In the genomic region with DNA sequence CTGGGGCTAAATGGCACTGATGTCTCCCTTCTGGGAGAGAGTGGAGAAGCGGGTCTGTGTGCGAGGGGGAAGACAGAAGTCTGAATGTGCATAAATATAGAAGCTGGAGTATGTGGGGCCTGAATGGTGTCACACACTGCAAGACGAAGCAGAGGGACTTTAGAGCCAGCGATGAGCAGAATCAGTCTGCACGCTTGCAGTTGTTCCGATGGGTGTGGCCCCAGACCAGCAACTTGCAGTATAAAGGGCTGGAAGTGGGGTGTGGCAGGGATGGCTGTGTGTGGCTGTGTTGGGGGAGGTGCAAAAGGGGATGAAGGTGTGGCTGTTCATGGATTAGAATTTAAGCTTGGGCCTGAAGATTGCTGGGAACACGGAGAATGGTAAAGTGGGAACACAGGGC, we compare ENCODE assay signal across 19 mouse cellular contexts.
"Had no signal": no experiment of that assay in that cellular context is flagged by ENCODE, and none has a peak within 500 bp of the region (broad histone marks: within the 10 kb centered on the region; RNA-seq: fewer than 3 reads in every experiment).

No protein-coding gene starts in this region.

- H3K27ac ChIP-seq: layer of hippocampus, adult 2 months; liver, embryonic 13.5 days; neural tube, embryonic 12.5 days; neural tube, embryonic 15.5 days; stomach, postnatal 0 days had no signal

- H3K9me3 ChIP-seq: liver, embryonic 13.5 days; neural tube, embryonic 12.5 days; neural tube, embryonic 15.5 days had no signal

- H3K4me3 ChIP-seq: layer of hippocampus, adult 2 months; liver, embryonic 13.5 days; neural tube, embryonic 12.5 days; neural tube, embryonic 15.5 days had no signal

- H3K36me3 ChIP-seq: liver, embryonic 13.5 days; neural tube, embryonic 15.5 days had no signal

- H3K9ac ChIP-seq: liver, embryonic 13.5 days; neural tube, embryonic 12.5 days; neural tube, embryonic 15.5 days had no signal

- DNase-seq: kidney, adult 9 months; kidney, postnatal 14 days; kidney, postnatal 4 days; layer of hippocampus, adult 9-11 months; liver, embryonic 13.5 days; lung, adult 2 months; lung, postnatal 14 days; lung, postnatal 4 days; midbrain, embryonic 14.5 days; right cerebral cortex, adult 18-20 months; right cerebral cortex, postnatal 25 days; thymus, adult 2 months; thymus, postnatal 14 days; thymus, postnatal 4 days had no signal

- H3K4me1 ChIP-seq: liver, embryonic 13.5 days; neural tube, embryonic 12.5 days; neural tube, embryonic 15.5 days had no signal

- H3K4me2 ChIP-seq: liver, embryonic 13.5 days; midbrain, embryonic 11.5 days; neural tube, embryonic 12.5 days; neural tube, embryonic 15.5 days had no signal

- H3K27me3 ChIP-seq: liver, embryonic 13.5 days; neural tube, embryonic 12.5 days; neural tube, embryonic 15.5 days had no signal
